Mouse (Mus musculus): ENCODE measurements at regions not wholly inside any gene's neighbourhood (a gene's known extent, or its start where the extent isn't known, plus 50 kb on each side); places are given as distances from the start of the nearest gene placed in this dataset.
A peak's percentile ranks its signal among the peaks of the same experiment; 100 is the strongest.

GRCm38 (mm10) chr8:92064175-92064821, 262.4 kb upstream of the Irx3 start:
- no peak for DNase-seq

GRCm38 (mm10) chr8:92063333-92063732, 261.5 kb upstream of the Irx3 start:
- peak in 1 of 2 experiments; percentile 3 for DNase-seq

- DNase-seq, result no peak
These were observed 257.6 kb upstream of the Irx3 start for GRCm38 (mm10) chr8:92059471-92059870.

GRCm38 (mm10) chr8:92058953-92059352, 257.1 kb upstream of the Irx3 start:
- no peak for DNase-seq

- no peak for DNase-seq
These were observed 256.0 kb upstream of the Irx3 start for GRCm38 (mm10) chr8:92057857-92058256.

GRCm38 (mm10) chr8:92055590-92055989, 253.7 kb upstream of the Irx3 start:
- DNase-seq, result no peak

GRCm38 (mm10) chr8:92044695-92045094, 242.8 kb upstream of the Irx3 start:
- DNase-seq, result no peak

- no peak for DNase-seq
These were observed 241.1 kb upstream of the Irx3 start for GRCm38 (mm10) chr8:92042951-92043350.

GRCm38 (mm10) chr8:92029954-92030353, 228.1 kb upstream of the Irx3 start:
- no peak for DNase-seq

- DNase-seq, result no peak
These were observed 227.6 kb upstream of the Irx3 start for GRCm38 (mm10) chr8:92029516-92029915.

GRCm38 (mm10) chr8:92028308-92028707, 226.4 kb upstream of the Irx3 start:
- no peak for DNase-seq

GRCm38 (mm10) chr8:92024133-92024532, 222.3 kb upstream of the Irx3 start:
- no peak for DNase-seq

GRCm38 (mm10) chr8:92021521-92021920, 219.7 kb upstream of the Irx3 start:
- DNase-seq, result no peak

- no peak for DNase-seq
These were observed 212.8 kb upstream of the Irx3 start for GRCm38 (mm10) chr8:92014704-92015103.

- DNase-seq, result no peak
These were observed 211.3 kb upstream of the Irx3 start for GRCm38 (mm10) chr8:92013183-92013582.

- no peak for DNase-seq
These were observed 208.5 kb upstream of the Irx3 start for GRCm38 (mm10) chr8:92010412-92010811.

- DNase-seq, result no peak
These were observed 207.0 kb upstream of the Irx3 start for GRCm38 (mm10) chr8:92008616-92009610.

GRCm38 (mm10) chr8:92005091-92005490, 203.2 kb upstream of the Irx3 start:
- DNase-seq, result no peak

- no peak for DNase-seq
These were observed 202.7 kb upstream of the Irx3 start for GRCm38 (mm10) chr8:92004532-92004931.

GRCm38 (mm10) chr8:92000368-92000767, 198.5 kb upstream of the Irx3 start:
- no peak for DNase-seq

GRCm38 (mm10) chr8:91999661-92000060, 197.8 kb upstream of the Irx3 start:
- no peak for DNase-seq

GRCm38 (mm10) chr8:91999189-91999588, 197.3 kb upstream of the Irx3 start:
- no peak for DNase-seq

GRCm38 (mm10) chr8:91997892-91998189, 196.0 kb upstream of the Irx3 start:
- DNase-seq, result no peak

Measured in thymus, postnatal 36 days (tissue).